Mouse (Mus musculus): ENCODE measurements around the gene Slit1.

Slit1 gene

GRCm38 (mm10) chr19:41685453-41686086, 57.9 kb downstream of the Slit1 start:
- no peak for DNase-seq

GRCm38 (mm10) chr19:41684874-41685273, 58.6 kb downstream of the Slit1 start:
- no peak for DNase-seq

- DNase-seq, result no peak
Measured at GRCm38 (mm10) chr19:41683951-41684350, 59.5 kb downstream of the Slit1 start.

- DNase-seq, result no peak
Measured at GRCm38 (mm10) chr19:41680267-41680666, 63.2 kb downstream of the Slit1 start.

- DNase-seq, result no peak
Measured at GRCm38 (mm10) chr19:41679028-41679427, 64.4 kb downstream of the Slit1 start.

- no peak for DNase-seq
Measured at GRCm38 (mm10) chr19:41677575-41677974, 65.9 kb downstream of the Slit1 start.

GRCm38 (mm10) chr19:41675583-41675982, 67.9 kb downstream of the Slit1 start:
- no peak for DNase-seq

GRCm38 (mm10) chr19:41674366-41674765, 69.1 kb downstream of the Slit1 start:
- no peak for DNase-seq

- no peak for DNase-seq
Measured at GRCm38 (mm10) chr19:41672836-41673235, 70.6 kb downstream of the Slit1 start.

- no peak for DNase-seq
Measured at GRCm38 (mm10) chr19:41670931-41671330, 72.5 kb downstream of the Slit1 start.

GRCm38 (mm10) chr19:41670473-41670872, 73.0 kb downstream of the Slit1 start:
- peak; percentile 67 for DNase-seq

GRCm38 (mm10) chr19:41669747-41670342, 73.6 kb downstream of the Slit1 start:
- no peak for DNase-seq

GRCm38 (mm10) chr19:41667591-41667990, 75.9 kb downstream of the Slit1 start:
- no peak for DNase-seq

- no peak for DNase-seq
Measured at GRCm38 (mm10) chr19:41665941-41666340, 77.5 kb downstream of the Slit1 start.

- DNase-seq, result no peak
Measured at GRCm38 (mm10) chr19:41663506-41664242, 79.8 kb downstream of the Slit1 start.

GRCm38 (mm10) chr19:41661466-41661865, 82.0 kb downstream of the Slit1 start:
- DNase-seq, result no peak

GRCm38 (mm10) chr19:41660999-41661374, 82.5 kb downstream of the Slit1 start:
- peak; percentile 83 for DNase-seq

GRCm38 (mm10) chr19:41660294-41660998, 83.0 kb downstream of the Slit1 start:
- no peak for DNase-seq

GRCm38 (mm10) chr19:41657446-41657845, 86.0 kb downstream of the Slit1 start:
- no peak for DNase-seq

- no peak for DNase-seq
Measured at GRCm38 (mm10) chr19:41656671-41657070, 86.8 kb downstream of the Slit1 start.

- DNase-seq, result peak; percentile 84
Measured at GRCm38 (mm10) chr19:41655970-41656369, 87.5 kb downstream of the Slit1 start.

GRCm38 (mm10) chr19:41655089-41655783, 88.2 kb downstream of the Slit1 start:
- DNase-seq, result no peak

GRCm38 (mm10) chr19:41651967-41652366, 91.5 kb downstream of the Slit1 start:
- DNase-seq, result no peak

Measured in embryo, embryonic 11 days (tissue).